Mouse (Mus musculus) 3T3-L1 (cell line): ENCODE results near the gene Magel2.
A peak's percentile ranks its signal among the peaks of the same experiment; 100 is the strongest.

Experiments used
- DNase-seq: peaks from one replicate; pipeline ENCODE4 v3.0.0-alpha.2; 2015; ENCODE audit warnings: low read depth, low spot score

Magel2 gene

DNA sequence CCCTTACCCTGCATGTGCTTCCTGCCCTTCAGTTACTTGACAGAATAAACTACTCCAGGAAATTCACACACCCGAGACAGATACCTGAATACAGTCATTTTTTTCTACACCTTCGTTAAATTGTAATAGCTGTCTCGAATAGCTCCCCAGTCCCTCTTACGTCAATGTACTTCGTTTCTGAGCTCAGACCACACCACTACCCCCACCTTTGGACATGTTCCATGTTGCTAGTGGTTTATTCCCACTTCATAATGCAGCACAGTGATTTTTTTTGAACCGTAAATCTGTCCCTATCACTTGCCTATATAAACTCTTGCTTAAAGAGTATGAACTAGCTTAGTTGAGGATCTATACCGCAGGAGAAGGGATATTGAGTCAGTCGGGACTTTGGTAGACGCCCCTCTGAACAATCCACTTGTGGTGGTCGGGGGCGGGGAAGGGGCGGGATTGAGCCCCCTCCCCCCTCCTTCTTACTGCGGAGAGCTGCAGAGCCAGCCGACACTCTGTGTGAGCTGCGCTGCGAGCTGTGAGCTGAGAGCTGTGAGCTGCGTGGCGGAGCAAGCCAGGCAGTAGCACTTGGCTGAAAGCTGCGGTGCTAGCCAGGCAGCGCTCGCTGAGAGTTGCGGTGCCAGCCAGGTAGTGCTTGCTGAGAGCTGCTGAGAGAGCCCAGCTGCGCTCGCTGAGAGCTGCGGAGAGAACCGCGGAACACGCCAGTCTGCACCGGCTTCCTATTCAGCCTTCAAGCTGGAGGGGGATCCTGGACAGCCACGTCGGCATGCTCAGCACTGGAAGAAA, at the start of gene Magel2:
Magel2 (plus strand) TSS at position 501 of the 795 bp plus-strand sequence.
- no peak for DNase-seq

DNA sequence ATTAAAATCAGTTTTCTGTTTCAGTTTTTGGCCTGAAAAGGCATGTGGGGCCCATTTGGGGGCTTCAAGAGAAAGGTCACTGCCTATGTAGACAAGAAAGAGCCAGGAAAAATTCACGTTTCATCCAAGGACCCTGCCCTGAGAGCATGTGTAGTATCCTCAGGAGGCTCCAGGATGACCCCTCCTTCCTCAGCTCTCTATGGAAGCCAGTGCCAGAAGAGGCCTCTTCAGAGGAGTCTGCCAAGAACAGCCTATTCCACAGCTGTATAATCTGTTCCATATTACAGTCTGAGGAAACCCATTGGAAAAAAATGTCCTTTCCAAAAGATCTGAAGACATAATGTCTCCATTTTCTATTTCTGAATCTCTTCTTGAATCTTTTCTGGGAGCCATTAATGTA, 31.4 kb upstream of the Magel2 start:
- DNase-seq: peak; percentile 37

DNA sequence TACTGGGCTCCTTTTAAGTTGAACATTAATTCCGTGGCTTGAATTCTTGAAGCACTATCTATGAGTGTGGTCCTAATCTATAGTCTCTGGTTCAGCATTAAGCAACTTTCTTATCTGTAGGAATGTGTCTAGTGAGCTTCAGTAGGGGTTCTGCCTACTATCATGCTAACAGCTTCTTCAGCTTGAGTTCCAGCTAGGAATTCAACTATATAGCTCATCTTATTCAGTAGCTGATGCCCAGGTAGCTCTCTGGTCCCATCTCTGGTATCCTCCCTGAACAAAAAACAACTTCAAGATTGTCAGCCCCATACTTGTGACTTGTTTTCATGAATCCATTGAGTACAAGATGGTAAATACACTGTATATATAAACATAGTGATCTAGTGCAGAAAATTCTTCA, 30.5 kb upstream of the Magel2 start, which contains the start of gene Ndn:
Ndn (plus strand) TSS at position 301 of the 400 bp plus-strand sequence.
- DNase-seq: no peak

DNA sequence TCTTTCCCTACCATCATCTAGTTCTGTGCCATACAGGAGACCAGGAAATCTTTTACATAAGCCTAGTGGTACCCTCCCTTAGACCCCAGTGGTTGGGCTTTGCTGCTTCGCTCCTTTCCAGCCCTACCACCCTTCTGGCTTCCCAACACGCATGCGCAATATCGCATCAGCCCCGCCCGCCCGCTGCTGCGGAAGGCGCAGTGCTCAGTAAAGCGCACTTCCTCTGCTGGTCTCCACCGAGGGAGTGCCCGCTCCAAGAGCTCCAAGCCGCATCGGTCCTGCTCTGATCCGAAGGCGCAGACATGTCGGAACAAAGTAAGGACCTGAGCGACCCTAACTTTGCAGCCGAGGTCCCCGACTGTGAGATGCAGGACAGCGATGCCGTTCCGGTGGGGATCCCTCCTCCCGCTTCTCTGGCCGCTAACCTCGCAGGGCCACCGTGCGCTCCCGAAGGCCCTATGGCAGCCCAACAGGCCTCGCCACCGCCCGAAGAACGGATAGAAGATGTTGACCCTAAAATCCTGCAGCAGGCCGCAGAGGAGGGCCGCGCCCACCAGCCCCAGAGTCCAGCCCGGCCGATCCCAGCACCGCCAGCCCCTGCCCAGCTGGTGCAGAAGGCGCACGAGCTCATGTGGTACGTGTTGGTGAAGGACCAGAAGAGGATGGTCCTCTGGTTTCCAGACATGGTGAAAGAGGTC, 28.6 kb upstream of the Magel2 start:
- DNase-seq: peak; percentile 58

- DNase-seq: no peak
Measured at GRCm38 (mm10) chr7:62348804-62349190, 28.0 kb upstream of the Magel2 start.

DNA sequence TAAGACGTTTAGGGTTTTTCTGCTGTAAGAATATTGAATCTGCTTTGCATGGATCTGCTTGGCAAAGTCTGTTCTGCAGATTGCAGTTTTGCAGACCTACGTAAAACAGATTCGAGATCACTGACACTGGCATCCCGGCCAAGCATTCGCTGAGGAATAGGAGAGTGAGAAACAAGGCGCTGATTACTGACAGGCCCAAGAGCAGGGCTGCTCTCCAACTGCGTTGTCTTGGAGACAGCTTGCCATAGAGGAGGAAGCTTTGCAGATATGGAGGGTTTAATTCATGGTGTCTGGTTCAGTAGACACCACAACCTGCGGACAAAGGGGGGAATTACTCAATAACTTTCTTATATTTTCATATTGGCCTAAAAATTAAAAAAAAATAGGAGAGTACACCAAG, 25.5 kb upstream of the Magel2 start:
- no peak for DNase-seq

GRCm38 (mm10) chr7:62365039-62365636, 11.7 kb upstream of the Magel2 start:
- DNase-seq: no peak

DNA sequence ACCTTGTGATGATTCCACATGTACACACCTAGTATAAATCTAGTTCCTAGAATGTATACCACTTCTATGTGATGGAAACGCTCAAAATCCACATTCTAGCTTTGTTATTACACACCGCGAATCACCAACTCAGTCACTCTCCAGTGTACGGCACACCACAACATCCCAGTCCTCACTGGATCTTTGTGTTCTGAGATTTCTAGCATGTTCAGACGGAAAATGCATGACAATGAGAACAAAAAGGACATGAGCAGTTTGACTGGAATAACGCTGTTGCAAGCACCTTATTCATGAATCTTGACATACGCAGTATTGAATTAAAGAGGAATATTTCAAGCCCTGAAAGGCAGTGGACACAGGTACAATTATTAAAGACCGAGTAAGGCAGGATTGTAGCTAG, 10.1 kb upstream of the Magel2 start:
- DNase-seq: no peak

DNA sequence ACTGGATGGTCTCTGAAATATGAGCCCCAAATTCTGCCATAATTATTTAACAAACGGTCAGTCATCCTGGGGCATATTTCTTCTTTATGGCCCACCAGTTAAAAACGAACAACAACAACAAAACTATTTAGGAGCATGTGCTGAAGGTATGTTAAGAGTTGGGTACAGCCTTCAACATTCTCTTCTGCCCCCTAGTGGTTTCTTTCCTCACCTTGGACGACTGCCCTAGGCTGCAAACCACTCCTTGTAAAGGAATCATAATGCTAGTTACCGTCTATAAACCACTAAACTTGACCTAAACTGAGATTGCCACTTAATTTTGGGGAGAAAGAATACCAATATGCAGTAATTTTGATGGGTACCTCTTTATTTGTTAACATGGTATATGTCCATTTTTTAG, 1.2 kb upstream of the Magel2 start:
- DNase-seq: peak; percentile 72

GRCm38 (mm10) chr7:62377313-62377712, 503 bp downstream of the Magel2 start:
- DNase-seq: no peak

DNA sequence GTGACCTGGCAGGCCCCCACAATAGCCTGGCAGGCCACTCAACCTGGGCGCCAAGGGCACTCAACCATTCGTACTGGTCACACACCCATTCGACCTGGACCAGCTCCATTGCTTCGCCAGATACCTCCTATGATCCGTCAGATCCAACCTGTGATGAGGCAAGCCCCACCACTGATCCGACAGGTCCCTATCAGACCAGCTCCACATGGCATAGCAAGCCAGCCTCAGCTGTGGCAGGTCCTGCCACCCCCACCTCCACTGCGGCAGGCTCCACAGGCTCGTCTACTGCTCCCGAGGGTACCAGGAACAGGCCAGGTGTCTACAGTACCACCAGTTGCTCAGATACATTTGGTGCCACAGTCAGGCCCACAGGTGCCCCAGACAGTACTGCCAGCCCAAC, 1.7 kb downstream of the Magel2 start:
- no peak for DNase-seq

- DNase-seq: peak; percentile 82
Measured at GRCm38 (mm10) chr7:62382391-62382790, 5.6 kb downstream of the Magel2 start.

GRCm38 (mm10) chr7:62388291-62388690, 11.5 kb downstream of the Magel2 start:
- DNase-seq: peak; percentile 43

DNA sequence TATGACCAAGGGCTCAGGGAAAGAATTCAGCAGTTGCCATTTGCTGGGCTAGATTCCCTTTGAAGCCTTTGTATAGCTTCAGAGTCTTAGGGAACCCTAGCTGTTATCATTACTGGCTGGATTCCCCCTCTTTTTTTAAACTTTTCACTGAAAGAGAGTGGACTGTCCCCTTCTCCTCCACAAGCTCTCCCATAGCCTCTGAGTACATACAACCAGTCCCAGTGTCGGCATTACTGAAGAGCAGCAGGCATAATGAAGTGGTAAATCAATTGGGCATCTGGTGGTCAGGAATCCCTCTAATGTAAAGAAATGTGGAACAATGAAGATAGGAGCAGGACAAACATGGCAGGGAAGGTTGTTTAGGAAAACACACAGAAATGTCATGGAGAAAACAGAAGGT, 15.4 kb downstream of the Magel2 start:
- no peak for DNase-seq

- DNase-seq: no peak
Measured at GRCm38 (mm10) chr7:62406573-62407050, 29.8 kb downstream of the Magel2 start.

DNA sequence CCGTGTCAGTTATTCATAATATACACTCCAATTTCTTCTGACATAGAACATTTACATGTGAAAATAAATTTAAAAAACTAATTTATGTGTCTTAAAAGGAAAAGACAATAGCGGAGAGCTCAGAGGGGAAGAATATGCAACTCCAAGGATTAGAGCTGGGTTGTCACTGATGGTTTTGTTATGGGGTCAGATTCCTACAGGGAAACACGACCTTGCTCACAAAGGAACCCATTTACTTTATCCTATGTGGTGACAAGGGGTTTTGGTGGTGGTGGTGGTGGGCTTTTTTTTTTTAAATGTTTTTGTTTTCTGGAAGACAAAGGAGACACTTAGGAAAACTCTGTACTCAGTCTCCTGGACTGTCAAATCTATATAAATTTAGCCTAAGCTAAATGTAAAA, 31.0 kb downstream of the Magel2 start:
- DNase-seq: no peak

GRCm38 (mm10) chr7:62415222-62415621, 38.4 kb downstream of the Magel2 start:
- no peak for DNase-seq

- no peak for DNase-seq
Measured at GRCm38 (mm10) chr7:62416173-62416572, 39.4 kb downstream of the Magel2 start.

DNA sequence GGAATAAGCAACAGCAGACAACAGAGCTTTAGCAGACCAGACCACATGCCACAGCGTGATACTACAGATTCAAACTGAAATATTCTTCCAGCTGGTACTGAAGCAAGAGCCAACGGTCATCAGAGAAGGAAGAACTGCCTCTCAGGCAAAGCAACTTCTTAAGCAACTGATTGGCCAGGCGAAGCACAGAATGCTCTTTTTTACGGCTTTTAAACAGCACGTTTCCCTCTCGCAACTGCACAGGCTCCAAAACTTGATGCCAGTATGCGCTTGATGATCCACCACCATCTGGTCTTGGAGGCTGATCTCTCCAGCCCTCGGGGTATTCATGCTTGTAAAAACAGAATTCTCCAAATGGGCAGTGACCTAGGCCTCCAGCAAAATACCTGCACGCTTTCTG, 41.5 kb downstream of the Magel2 start:
- DNase-seq: no peak

- DNase-seq: no peak
Measured at GRCm38 (mm10) chr7:62419105-62419492, 42.3 kb downstream of the Magel2 start.

- DNase-seq: peak; percentile 85
Measured at GRCm38 (mm10) chr7:62419493-62420360, 42.9 kb downstream of the Magel2 start, which contains the start of gene Mkrn3. Mkrn3 (minus strand) TSS chr7:62420139.
